Mouse (Mus musculus) liver, embryonic 13.5 days (tissue): ENCODE measurements at regions not wholly inside any gene's neighbourhood (a gene's known extent, or its start where the extent isn't known, plus 50 kb on each side); places are given as distances from the start of the nearest gene placed in this dataset.

Source experiments
- ATAC-seq: fragments of 200-750 bp; cut with Nextera tagmentation; 2 replicates; pipeline ENCODE4 v1.8.0; 2017; ENCODE audit warnings: low read depth, mild to moderate bottlenecking, moderate number of reproducible peaks, moderate library complexity
- DNase-seq: peaks from one replicate; pipeline ENCODE4 v3.0.0; 2022
- H3K27ac ChIP-seq: fragments of 300-500 bp; sonication (generic); 2 replicates; pipeline ENCODE4 v1.5.1; 2015; ENCODE audit warnings: moderate library complexity, mild to moderate bottlenecking, inconsistent platforms
- H3K27me3 ChIP-seq: fragments of 300-500 bp; sonication (generic); 2 replicates; pipeline ENCODE4 v1.6.1; 2015; ENCODE audit warnings: mild to moderate bottlenecking, inconsistent platforms
- H3K36me3 ChIP-seq: fragments of 300-500 bp; sonication (generic); 2 replicates; pipeline ENCODE4 v1.6.1; 2015; ENCODE audit warnings: mild to moderate bottlenecking, inconsistent platforms
- H3K4me1 ChIP-seq: fragments of 300-500 bp; sonication (generic); replicated peaks from 2 replicates; pipeline ENCODE4 v1.6.1; 2015; ENCODE audit warnings: inconsistent platforms
- H3K4me2 ChIP-seq: fragments of 300-500 bp; sonication (generic); 2 replicates; pipeline ENCODE4 v1.6.1; 2015; ENCODE audit warnings: inconsistent platforms, mild to moderate bottlenecking, moderate library complexity
- H3K4me3 ChIP-seq: fragments of 300-500 bp; sonication (generic); replicated peaks from 2 replicates; pipeline ENCODE4 v1.5.1; 2015; ENCODE audit warnings: mild to moderate bottlenecking, inconsistent platforms
- H3K9ac ChIP-seq: fragments of 300-500 bp; sonication (generic); 2 replicates; pipeline ENCODE4 v1.6.1; 2015; ENCODE audit warnings: mild to moderate bottlenecking, inconsistent platforms
- H3K9me3 ChIP-seq: fragments of 300-500 bp; sonication (generic); replicated peaks from 2 replicates; pipeline ENCODE4 v1.6.1; 2016; ENCODE audit warnings: inconsistent platforms
- WGBS: fragments of 180-500 bp; shearing (Covaris S2); methylation state at CpG from one replicate; pipeline ENCODE4 v1.1.7; 2015; ENCODE audit not compliant: insufficient replicate concordance; 5-methylcytosine and 5-hydroxymethylcytosine counted together

GRCm38 (mm10) chr7:70700461-70700860, 333.9 kb upstream of the Nr2f2 start:
- H3K4me2 ChIP-seq, result no peak overlapping the region
- 65% methylated on average over 4 of the region's 4 CpGs for WGBS
- no peak for ATAC-seq

GRCm38 (mm10) chr7:70699391-70699790, 332.9 kb upstream of the Nr2f2 start:
- H3K4me2 ChIP-seq, result no peak overlapping the region
- H3K9me3 ChIP-seq, result no peaks in the 10 kb centered on the region
- WGBS, result 30% methylated on average over 2 of the region's 2 CpGs
- H3K36me3 ChIP-seq, result no peaks in the 10 kb centered on the region
- no peak overlapping the region for H3K27ac ChIP-seq
- H3K4me3 ChIP-seq, result no peak overlapping the region
- no peak overlapping the region for H3K9ac ChIP-seq
- no peak for DNase-seq
- no peaks in the 10 kb centered on the region for H3K4me1 ChIP-seq
- no peak for ATAC-seq
- H3K27me3 ChIP-seq, result no peaks in the 10 kb centered on the region

More at GRCm38 (mm10) chr7:70700461-70700860, 333.9 kb upstream of the Nr2f2 start:
- Histone ChIP-seq H3K9me3 (no peaks in the 10 kb centered on the region), H3K27me3 (no peaks in the 10 kb centered on the region), H3K4me1 (no peaks in the 10 kb centered on the region), H3K9ac (no peak overlapping the region), H3K27ac (no peak overlapping the region), H3K36me3 (no peaks in the 10 kb centered on the region), H3K4me3 (no peak overlapping the region)
- DNase-seq, result no peak

GRCm38 (mm10) chr7:70698986-70699385, 332.5 kb upstream of the Nr2f2 start:
- H3K9ac ChIP-seq, result no peak overlapping the region

DNA sequence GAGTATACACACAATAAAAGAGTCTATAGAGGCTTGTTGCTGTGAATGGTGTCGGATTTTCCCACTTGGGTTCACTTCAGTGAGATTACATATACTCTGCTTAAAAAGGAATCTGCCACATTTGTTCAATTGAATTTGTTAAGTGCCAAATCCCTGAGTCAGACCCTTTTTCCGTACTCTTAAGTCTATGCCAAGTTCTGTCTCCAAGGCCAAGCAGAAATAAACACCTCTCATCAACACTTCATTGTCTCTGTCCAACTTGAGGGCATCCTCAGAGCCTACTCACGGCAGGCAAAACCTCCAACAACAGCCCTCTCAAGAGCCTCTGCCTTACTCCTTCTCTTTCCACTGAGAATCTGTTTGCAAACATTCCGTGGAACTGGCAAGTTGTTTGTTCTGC, 325.6 kb upstream of the Nr2f2 start:
- Histone ChIP-seq H3K27ac (no peak overlapping the region), H3K9ac (no peak overlapping the region), H3K27me3 (no peaks in the 10 kb centered on the region), H3K4me2 (no peak overlapping the region), H3K9me3 (no peaks in the 10 kb centered on the region), H3K36me3 (no peaks in the 10 kb centered on the region), H3K4me1 (no peaks in the 10 kb centered on the region), H3K4me3 (no peak overlapping the region)
- DNase-seq (no peak), ATAC-seq (no peak)
- WGBS, result 45% methylated on average over 4 of the region's 4 CpGs

More at GRCm38 (mm10) chr7:70698986-70699385, 332.5 kb upstream of the Nr2f2 start:
- Histone ChIP-seq H3K4me3 (no peak overlapping the region), H3K27me3 (no peaks in the 10 kb centered on the region), H3K4me1 (no peaks in the 10 kb centered on the region), H3K9me3 (no peaks in the 10 kb centered on the region), H3K4me2 (no peak overlapping the region), H3K36me3 (no peaks in the 10 kb centered on the region), H3K27ac (no peak overlapping the region)
- DNase-seq (no peak), ATAC-seq (no peak)
- 47% methylated on average over 2 of the region's 2 CpGs for WGBS

- Histone ChIP-seq H3K4me3 (no peak overlapping the region), H3K9ac (no peak overlapping the region), H3K27me3 (no peaks in the 10 kb centered on the region), H3K4me2 (no peak overlapping the region), H3K27ac (no peak overlapping the region), H3K9me3 (no peaks in the 10 kb centered on the region), H3K4me1 (no peaks in the 10 kb centered on the region), H3K36me3 (no peaks in the 10 kb centered on the region)
- no peak for DNase-seq
- no peak for ATAC-seq
- WGBS, result 53% methylated on average over 7 of the region's 7 CpGs
Observed at GRCm38 (mm10) chr7:70690845-70691244, 324.3 kb upstream of the Nr2f2 start.

DNA sequence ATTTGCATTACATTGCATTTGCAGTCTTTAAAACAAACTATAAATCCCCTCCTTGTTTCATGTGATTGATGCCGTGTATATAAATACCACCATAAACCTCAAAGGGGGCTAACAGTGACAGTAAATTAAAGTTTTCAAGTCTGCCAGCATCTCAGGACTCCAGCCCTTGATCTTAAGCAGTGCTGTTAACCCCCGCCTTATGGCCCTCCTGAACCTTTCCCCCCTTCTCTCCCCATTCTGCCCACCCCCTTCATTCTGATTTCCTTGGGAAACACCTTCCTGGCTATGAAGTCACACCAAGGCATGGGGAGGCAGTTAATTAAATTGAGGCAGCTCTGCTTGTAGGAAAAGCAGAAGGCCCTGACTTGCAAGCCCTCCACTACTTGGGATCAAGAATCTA, 302.5 kb upstream of the Nr2f2 start:
- Histone ChIP-seq H3K27me3 (no peaks in the 10 kb centered on the region), H3K4me1 (no peaks in the 10 kb centered on the region), H3K27ac (no peak overlapping the region), H3K4me2 (no peak overlapping the region), H3K9ac (no peak overlapping the region), H3K4me3 (no peak overlapping the region), H3K36me3 (no peaks in the 10 kb centered on the region), H3K9me3 (no peaks in the 10 kb centered on the region)
- DNase-seq (no peak), ATAC-seq (no peak)
- 44% methylated on average over 2 of the region's 2 CpGs for WGBS

- Histone ChIP-seq H3K27me3 (no peaks in the 10 kb centered on the region), H3K4me2 (no peak overlapping the region), H3K9me3 (no peaks in the 10 kb centered on the region), H3K36me3 (no peaks in the 10 kb centered on the region), H3K4me1 (no peaks in the 10 kb centered on the region), H3K27ac (no peak overlapping the region), H3K9ac (no peak overlapping the region), H3K4me3 (no peak overlapping the region)
- DNase-seq (no peak), ATAC-seq (no peak)
- 60% methylated on average over 5 of the region's 5 CpGs for WGBS
Observed at GRCm38 (mm10) chr7:70660162-70660561, 293.6 kb upstream of the Nr2f2 start.

GRCm38 (mm10) chr7:70649760-70650377, 283.3 kb upstream of the Nr2f2 start:
- H3K4me1 ChIP-seq, result no peaks in the 10 kb centered on the region
- DNase-seq, result no peak
- H3K9ac ChIP-seq, result no peak overlapping the region
- H3K36me3 ChIP-seq, result no peaks in the 10 kb centered on the region
- H3K9me3 ChIP-seq, result no peaks in the 10 kb centered on the region
- H3K27me3 ChIP-seq, result no peaks in the 10 kb centered on the region
- 40% methylated on average over 8 of the region's 8 CpGs for WGBS
- no peak for ATAC-seq
- H3K4me2 ChIP-seq, result no peak overlapping the region
- H3K4me3 ChIP-seq, result no peak overlapping the region
- H3K27ac ChIP-seq, result no peak overlapping the region

DNA sequence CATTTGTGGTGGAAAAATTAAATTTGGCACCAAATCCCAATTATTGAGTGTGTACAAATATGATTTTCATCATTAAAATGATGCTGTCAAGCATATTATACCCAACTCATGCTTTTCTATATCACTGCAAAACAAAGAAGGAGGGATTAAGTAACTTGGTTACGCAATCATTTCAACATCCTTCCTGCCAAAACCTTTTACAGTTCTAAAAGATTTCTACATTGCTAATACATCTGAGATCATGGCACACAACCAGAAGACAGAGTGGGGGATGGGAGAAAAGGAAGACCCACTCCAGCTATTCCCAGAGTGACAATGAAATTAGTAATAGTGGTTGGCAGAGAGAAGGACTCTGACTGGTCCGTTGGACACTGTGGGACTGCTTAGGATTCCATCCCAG, 280.3 kb upstream of the Nr2f2 start:
- Histone ChIP-seq H3K4me3 (no peak overlapping the region), H3K9me3 (no peaks in the 10 kb centered on the region), H3K4me1 (no peaks in the 10 kb centered on the region), H3K27me3 (no peaks in the 10 kb centered on the region), H3K36me3 (no peaks in the 10 kb centered on the region), H3K27ac (no peak overlapping the region), H3K4me2 (no peak overlapping the region), H3K9ac (no peak overlapping the region)
- ATAC-seq (no peak), DNase-seq (no peak)
- 69% methylated on average over 2 of the region's 2 CpGs for WGBS

DNA sequence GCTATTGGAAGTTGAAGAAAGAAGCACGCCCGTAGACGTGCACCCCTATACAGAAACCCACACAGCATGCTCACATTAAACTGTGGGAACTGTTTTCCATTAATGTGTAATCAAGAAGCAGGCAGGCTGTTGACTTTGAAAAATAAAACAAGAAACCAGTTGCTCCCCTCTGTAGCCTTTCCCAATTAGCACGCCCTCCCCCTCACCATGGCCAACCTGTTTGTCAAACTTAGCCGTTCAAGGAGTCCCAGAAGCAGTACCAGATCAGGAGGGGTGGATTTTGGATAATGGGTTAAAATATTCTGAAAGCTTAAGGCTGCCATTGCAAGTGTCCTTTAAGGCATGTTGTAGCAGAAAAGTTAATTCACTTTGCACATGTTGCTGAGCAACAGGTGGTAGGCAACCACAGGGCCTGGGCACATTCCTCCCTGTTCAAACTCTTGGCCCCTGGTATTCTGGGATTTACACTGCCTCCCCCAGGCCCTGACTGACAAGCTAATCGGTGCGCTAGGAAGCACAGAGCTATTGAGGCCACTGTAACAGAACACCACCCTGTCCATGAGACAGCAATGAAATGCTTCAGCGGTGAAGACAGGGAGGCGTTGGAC, 277.3 kb upstream of the Nr2f2 start:
- no peak overlapping the region for H3K4me3 ChIP-seq
- H3K4me1 ChIP-seq, result no peaks in the 10 kb centered on the region
- DNase-seq (no peak), ATAC-seq (no peak)
- H3K4me2 ChIP-seq, result no peak overlapping the region
- H3K36me3 ChIP-seq, result no peaks in the 10 kb centered on the region
- H3K27me3 ChIP-seq, result no peaks in the 10 kb centered on the region
- H3K9me3 ChIP-seq, result no peaks in the 10 kb centered on the region
- no peak overlapping the region for H3K27ac ChIP-seq
- WGBS, result 54% methylated on average over 9 of the region's 9 CpGs
- no peak overlapping the region for H3K9ac ChIP-seq

GRCm38 (mm10) chr7:70643055-70643454, 276.5 kb upstream of the Nr2f2 start:
- Histone ChIP-seq H3K9ac (no peak overlapping the region), H3K4me1 (no peaks in the 10 kb centered on the region), H3K27me3 (no peaks in the 10 kb centered on the region), H3K4me3 (no peak overlapping the region), H3K4me2 (no peak overlapping the region), H3K9me3 (no peaks in the 10 kb centered on the region), H3K27ac (no peak overlapping the region), H3K36me3 (no peaks in the 10 kb centered on the region)
- DNase-seq, result no peak
- WGBS, result 32% methylated on average over 1 of the region's 1 CpGs
- ATAC-seq, result no peak

GRCm38 (mm10) chr7:70641217-70641616, 274.7 kb upstream of the Nr2f2 start:
- Histone ChIP-seq H3K4me2 (no peak overlapping the region), H3K27me3 (no peaks in the 10 kb centered on the region), H3K9ac (no peak overlapping the region), H3K9me3 (no peaks in the 10 kb centered on the region), H3K4me3 (no peak overlapping the region), H3K4me1 (no peaks in the 10 kb centered on the region), H3K36me3 (no peaks in the 10 kb centered on the region), H3K27ac (no peak overlapping the region)
- DNase-seq (no peak), ATAC-seq (no peak)
- WGBS, result 58% methylated on average over 11 of the region's 11 CpGs
